Comparison of ENCODE assay signal across 16 mouse cellular contexts in the genomic region with DNA sequence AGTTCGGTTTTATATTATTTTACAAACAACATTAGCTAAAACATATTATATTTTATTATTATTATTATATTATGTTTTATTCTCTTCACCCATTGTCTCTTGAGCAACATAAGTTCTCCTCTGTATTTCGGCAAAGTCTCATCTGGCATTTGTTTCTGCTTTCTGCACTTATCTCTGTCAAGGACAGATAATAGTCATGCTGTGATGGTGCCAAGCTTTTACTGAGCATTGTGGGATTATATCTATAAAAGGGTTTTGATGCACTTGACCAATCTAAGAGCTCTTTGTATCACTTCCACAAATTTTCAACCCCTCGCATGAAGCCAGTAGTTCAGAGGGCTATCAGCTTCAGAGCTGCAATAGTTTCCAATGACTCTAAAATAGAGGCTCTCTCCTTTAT.
"Had no signal": no experiment of that assay in that cellular context is flagged by ENCODE, and none has a peak within 500 bp of the region (broad histone marks: within the 10 kb centered on the region; RNA-seq: fewer than 3 reads in every experiment).

No protein-coding gene starts in this region.

- H3K4me1 ChIP-seq: neural tube, embryonic 13.5 days; neural tube, embryonic 15.5 days; stomach, embryonic 15.5 days had no signal

- H3K9ac ChIP-seq: neural tube, embryonic 13.5 days; neural tube, embryonic 15.5 days; stomach, embryonic 15.5 days had no signal

- H3K27me3 ChIP-seq: neural tube, embryonic 13.5 days; neural tube, embryonic 15.5 days; stomach, embryonic 15.5 days had no signal

- H3K27ac ChIP-seq: neural tube, embryonic 13.5 days; neural tube, embryonic 15.5 days; stomach, embryonic 15.5 days; stomach, postnatal 0 days had no signal

- H3K9me3 ChIP-seq: neural tube, embryonic 13.5 days; neural tube, embryonic 15.5 days; stomach, embryonic 15.5 days had no signal

- DNase-seq: retina, postnatal 1 day; right cerebral cortex, adult 18-20 months; right cerebral cortex, postnatal 14 days; right cerebral cortex, postnatal 25 days; right cerebral cortex, postnatal 4 days; spleen, adult 18-20 months; thymus, adult 18-20 months; thymus, adult 2 months; thymus, postnatal 14 days; thymus, postnatal 25 days; thymus, postnatal 36 days; thymus, postnatal 4 days had no signal

- H3K4me3 ChIP-seq: neural tube, embryonic 13.5 days; neural tube, embryonic 15.5 days; stomach, embryonic 15.5 days had no signal

- H3K36me3 ChIP-seq: neural tube, embryonic 13.5 days; neural tube, embryonic 15.5 days; stomach, embryonic 15.5 days had no signal
